Mouse (Mus musculus): ENCODE measurements around the gene Ttc39b.

GRCm38 (mm10) chr4:83283973-83284767, 39.9 kb downstream of the Ttc39b start:
- no peak for TF ChIP-seq CTCF (IDR thresholded peaks at IDR 0.05; ENCODE audit: extremely low read depth, insufficient read length, insufficient replicate concordance, low read depth, low read length)
- TF ChIP-seq POLR2A (IDR thresholded peaks at IDR 0.05; ENCODE audit: low read depth, low read length), result no peak

Measured in small intestine, adult 2 months (tissue).